Mouse (Mus musculus): ENCODE results near the gene Gm7271. TPM values are rescaled to one million over a fixed set of nuclear protein-coding genes. Genes with fewer than 3 reads are reported as not detected.

The Gm7271 gene
- not detected for total RNA-seq (2023)

GRCm38 (mm10) chr5:76483811-76484210 lies at the start of gene Gm7271:
Gene Gm7271, plus strand, starts transcription at chr5:76484040.

GRCm38 (mm10) chr5:76529040-76529703 lies 45.3 kb downstream of the Gm7271 start, which contains the start of gene Exoc1:
Gene Exoc1, plus strand, starts transcription at chr5:76529311.

Other genes with a start within 250 kb of the Gm7271 start
- gene Clock, start 179.2 kb upstream of the Gm7271 start, total RNA-seq (2023) = 22.2 TPM
- gene Pdcl2, start 152.9 kb upstream of the Gm7271 start, total RNA-seq (2023) = not detected
- not detected for gene Nmu, start 120.3 kb upstream of the Gm7271 start, total RNA-seq (2023)
- gene Exoc1, start 45.3 kb downstream of the Gm7271 start, total RNA-seq (2023) = 73.3 TPM
- 20.6 TPM for gene Cep135, start 104.7 kb downstream of the Gm7271 start, total RNA-seq (2023)
- 1.8 TPM for gene C530008M17Rik, start 172.5 kb downstream of the Gm7271 start, total RNA-seq (2023)